Mouse (Mus musculus) left cerebral cortex, postnatal 14 days (tissue): ENCODE measurements around the gene Max. TPM values are rescaled to one million over a fixed set of nuclear protein-coding genes. Genes with fewer than 3 reads are reported as not detected.

Experiments
- DNase-seq, 2 experiments: peaks; one replicate each; pipeline ENCODE4 v3.0.0; 2021 to 2022; ENCODE audit warnings: low spot score in 2 of 2, mixed read lengths in 1 of 2
- intact Hi-C: fragments of 180-260 bp; cut with DNase I; formaldehyde crosslinking; loops from one replicate; pipeline ENCODE4 v1.15.1; 2025
- total RNA-seq, 2 experiments: library from RNA; stranded (reverse); gene quantifications; 2 replicates each; pipeline ENCODE4 v1.2.3; 2021

Max gene
- total RNA-seq, 2 experiments from 2014 or later: 81.5 to 84.4 TPM

DNA sequence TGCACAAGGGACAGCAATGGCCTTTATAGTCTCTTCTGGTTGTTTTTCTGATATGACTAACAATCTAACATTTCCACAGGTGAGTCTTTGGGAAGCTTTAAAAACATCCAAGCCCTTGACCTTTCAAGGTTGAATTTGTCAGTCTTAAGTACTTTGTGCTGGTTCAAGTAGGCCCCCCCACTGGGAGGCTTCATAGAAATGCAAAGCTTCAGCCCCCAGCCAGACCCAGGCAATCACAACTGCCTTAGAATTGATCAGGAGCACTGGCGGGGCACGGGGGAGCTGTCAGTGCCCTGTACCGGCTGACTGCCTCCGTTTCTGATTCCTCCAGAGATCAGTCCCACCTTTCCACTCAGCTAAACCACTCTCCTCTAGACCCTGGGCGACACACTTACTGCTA, 3.1 kb upstream of the Max start:
- DNase-seq: no peak
- intact Hi-C loops: no loop called here

- peak in 1 of 2 experiments; percentile 26 for DNase-seq
- intact Hi-C loops: no loop called here
Observed at GRCm38 (mm10) chr12:76961052-76961931, 709 bp downstream of the Max start.

DNA sequence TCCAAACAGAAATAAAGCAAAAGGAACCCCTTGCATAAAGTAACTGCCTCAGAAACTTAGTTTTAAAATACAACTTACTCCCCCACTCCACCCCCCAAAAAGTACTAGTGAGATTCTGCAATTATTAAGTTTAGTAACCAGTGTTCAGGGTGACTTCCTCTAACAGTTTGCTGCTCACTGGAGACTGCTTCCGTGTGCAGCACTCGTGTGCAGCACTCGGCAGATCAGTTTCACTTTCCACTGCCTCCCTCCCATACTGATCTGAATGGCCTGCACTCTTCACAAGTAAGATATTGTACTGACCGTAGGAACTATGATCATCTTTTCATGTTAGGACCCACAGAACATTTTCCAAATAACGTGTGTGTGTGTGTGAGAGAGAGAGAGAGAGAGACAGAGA, 4.3 kb downstream of the Max start:
- DNase-seq: no peak
- intact Hi-C loops: loop anchor here (5.0 kb wide), 1 partner anchor 120 kb away; no protein-coding TSS in a partner anchor

DNA sequence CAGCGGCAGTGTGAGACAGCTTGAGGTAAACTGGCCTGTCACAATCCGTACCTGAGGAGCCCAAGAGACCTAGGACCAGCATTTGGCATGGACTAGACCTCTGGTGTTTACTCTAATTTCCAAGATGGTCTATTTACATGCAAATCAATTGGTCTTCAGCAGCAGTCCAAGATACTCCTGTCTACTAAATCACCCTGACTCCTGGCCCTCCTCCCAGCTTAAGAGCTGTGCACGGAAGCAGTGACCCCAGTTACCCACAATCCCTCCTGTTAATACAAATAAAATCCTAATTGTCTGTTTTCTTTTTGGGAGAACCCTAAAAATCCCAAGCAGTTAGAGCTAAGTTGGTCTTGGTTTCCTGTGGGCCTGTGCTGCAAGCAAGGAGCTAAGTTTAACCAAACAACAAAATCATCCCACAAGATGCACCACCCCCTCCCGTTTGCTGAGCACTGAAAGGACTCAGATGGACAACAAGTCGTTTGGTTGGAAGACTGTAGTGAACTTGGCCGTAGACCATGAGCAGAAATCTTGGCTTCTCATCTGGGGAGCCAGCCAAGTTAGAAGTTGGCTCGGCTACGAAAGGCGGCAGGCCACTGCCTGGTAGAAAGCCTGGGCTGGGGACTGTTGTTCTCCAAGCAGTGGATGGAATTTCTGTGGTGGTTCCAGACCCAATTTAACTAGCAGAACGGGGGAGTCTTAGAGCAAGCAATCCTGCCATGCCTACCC, 7.1 kb downstream of the Max start:
- intact Hi-C loops: loop anchor here (5.0 kb wide), 1 partner anchor 118 kb away; no protein-coding TSS in a partner anchor
- peak; percentile 74 for DNase-seq

DNA sequence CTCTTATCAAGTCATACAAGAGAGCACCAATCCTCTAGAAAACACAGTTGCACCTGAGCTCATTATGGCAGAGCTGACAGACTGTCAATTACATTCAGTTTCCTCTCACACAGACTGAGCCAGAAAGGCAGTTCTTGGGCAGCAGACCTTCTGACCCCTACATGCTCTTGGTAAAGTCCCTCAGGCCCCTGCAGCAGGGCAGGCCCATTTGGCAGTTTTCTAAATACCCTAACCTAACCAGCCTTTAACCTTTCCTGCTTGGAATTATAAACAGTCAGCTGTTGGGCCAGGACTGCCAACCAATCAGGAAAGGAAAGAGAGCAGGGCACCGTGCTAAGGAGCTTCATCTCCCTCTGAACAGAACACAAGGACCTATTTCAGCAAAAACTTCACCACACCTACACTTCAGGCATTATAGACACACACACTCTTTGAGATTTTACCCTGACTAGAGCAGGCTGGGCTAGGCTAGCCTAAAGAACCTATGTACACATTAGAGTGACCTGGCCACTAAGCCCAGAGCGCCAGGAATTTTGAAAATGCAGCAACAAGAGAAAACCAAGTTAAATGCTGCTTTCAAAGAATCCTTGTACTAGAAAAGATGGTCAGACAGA, 8.1 kb downstream of the Max start:
- intact Hi-C loops: no loop called here
- no peak for DNase-seq

- DNase-seq: no peak
- intact Hi-C loops: no loop called here
Observed at GRCm38 (mm10) chr12:76950330-76950729, 11.7 kb downstream of the Max start.

DNA sequence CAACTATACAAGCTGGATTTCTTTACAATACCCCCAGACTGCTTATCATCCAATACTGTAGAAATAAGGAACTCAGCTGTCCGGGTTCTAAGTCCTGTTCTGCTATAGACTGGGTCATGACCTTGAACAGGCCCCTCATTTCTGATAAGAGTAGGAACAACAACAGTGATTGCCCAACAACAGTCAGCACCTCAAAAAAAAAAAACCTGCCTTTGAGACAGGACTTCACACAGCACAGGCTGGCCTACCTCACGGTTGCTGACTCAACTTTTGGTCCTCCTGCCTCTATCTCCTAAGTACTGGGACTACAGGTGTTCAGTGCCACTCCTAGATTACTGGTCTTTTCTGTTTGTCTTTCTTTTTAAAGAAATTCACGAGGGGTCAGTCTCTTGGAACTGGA, 13.2 kb downstream of the Max start:
- no peak for DNase-seq
- intact Hi-C loops: no loop called here

- intact Hi-C loops: no loop called here
- no peak for DNase-seq
Observed at GRCm38 (mm10) chr12:76948185-76948584, 13.8 kb downstream of the Max start.

GRCm38 (mm10) chr12:76947487-76947886, 14.5 kb downstream of the Max start:
- intact Hi-C loops: no loop called here

GRCm38 (mm10) chr12:76943466-76943865, 18.5 kb downstream of the Max start:
- intact Hi-C loops: no loop called here
- no peak for DNase-seq

More at GRCm38 (mm10) chr12:76947487-76947886, 14.5 kb downstream of the Max start:
- no peak for DNase-seq

DNA sequence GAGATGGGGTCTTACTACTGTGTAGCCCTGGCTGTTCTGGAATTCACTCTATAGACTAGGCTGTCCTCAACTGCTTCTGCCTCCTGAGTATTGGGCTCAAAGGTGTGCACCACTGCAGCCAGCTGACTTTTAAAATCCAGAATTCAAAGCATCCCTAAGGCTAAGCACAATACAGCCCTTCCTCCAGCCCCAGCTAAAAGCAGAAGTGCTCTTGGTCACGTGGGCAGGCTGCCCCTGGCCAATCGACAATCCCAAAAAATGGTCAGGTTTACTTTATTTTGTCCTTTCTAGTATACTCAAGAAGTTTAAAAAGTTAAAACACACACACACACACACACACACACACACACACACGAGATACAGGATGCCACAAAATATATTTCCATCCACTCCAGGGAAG, 19.0 kb downstream of the Max start:
- intact Hi-C loops: no loop called here
- DNase-seq: no peak

- intact Hi-C loops: no loop called here
- DNase-seq: peak; percentile 22 to 34
Observed at GRCm38 (mm10) chr12:76942476-76942875, 19.5 kb downstream of the Max start.

DNA sequence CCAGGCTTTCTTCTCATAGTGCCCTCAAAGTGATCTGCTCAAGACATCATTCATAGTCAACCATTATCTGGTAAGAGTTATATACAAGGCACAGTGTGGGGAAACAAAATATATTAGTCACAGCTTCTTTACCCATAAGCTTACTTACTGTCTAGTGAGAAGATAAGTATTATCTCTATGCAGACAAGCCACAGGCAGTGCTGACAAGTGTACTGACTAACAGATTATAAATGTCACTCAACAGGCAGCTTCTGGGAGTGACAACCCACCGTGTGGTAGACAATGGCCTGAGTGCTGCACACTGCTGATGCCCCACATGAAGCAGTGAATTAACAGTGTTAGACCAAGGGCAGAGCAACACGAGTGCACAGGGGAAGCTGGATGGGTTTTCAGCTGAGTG, 20.5 kb downstream of the Max start:
- intact Hi-C loops: no loop called here
- no peak for DNase-seq

- intact Hi-C loops: no loop called here
- DNase-seq: no peak
Observed at GRCm38 (mm10) chr12:76938013-76938412, 24.0 kb downstream of the Max start.

DNA sequence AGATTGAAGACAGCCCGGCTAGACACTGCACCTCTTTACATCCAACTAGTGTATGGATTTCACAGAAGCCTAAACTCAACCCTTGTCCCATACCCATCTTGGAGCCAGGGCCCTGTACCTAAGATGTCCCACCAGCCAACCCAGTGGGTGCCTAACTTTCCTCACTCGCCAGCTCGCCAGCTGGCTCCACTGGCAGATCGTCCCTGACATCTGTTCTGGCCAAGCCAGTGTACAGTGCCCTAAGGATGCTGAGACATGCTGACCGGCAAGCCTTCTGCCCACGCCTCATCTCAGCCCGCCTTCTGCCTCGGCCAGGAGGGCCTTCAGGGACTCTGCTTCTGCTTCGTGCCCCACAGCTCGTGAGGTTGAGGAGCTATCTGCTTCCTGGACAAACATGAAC, 25.8 kb downstream of the Max start:
- intact Hi-C loops: no loop called here
- no peak for DNase-seq

DNA sequence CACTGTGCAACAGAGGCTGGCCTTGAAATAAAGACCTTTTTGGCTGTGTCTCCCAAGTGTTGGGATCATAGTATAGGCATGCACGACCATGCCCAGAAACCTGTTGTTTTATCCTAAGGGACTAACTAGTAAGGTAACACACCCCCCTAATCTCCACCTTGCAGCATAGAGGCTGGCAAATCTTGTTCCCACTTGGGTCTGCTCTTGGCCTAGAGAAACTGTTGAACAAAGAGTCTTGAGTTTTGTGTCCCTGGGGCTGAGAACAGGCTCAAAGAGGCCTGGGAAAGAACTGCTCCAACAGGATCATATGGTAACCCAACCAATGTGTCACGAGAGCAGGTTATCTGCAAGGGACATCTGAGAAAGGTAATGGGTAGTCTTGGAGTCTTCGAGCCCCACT, 27.6 kb downstream of the Max start:
- intact Hi-C loops: no loop called here
- no peak for DNase-seq

GRCm38 (mm10) chr12:76932688-76933060, 29.3 kb downstream of the Max start:
- intact Hi-C loops: no loop called here
- no peak for DNase-seq

DNA sequence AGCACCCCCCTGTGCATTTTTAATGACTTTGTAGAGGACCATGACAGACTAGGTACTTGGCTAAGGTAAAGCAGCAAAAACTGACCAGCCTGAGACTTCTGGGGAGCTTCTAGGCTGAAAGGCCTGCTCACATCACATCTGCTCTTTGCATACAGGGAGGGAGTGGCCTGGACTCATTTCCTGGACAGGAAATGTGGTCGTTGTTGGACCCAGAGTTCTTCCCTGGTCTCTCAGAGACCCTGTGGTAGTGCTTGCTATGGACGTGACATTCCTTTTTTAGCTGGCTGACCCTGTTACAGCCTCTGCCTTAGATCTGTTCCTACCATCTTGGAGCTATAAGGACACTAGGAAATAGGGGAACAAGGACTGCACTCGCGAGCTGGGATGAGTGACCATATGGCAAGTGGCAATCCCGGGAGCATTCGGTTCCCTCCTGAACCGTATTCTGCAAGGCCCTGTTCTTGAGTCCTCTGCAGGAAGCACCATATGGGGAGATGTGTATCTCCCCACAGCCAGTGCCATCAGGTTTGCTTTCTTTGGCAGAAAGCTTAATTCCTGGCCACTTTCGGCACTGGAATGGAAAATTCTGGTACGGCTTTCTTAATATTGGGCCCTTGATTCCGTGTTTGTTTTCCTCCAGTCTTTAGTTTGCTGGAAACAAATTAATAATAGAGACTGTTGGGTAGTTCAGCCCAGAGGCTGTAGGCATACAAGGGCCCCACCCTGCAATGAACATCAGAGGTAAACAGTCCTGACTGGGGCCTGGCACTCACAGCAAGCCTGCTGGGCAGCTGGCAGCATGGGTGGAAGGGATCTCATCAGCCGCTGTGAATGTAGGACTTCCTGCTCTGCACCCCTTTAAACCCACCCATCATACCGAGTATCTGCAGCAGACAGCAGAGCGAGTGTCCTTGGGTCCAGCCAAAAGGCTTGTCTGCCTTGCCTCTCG, 30.0 kb downstream of the Max start:
- DNase-seq: no peak
- intact Hi-C loops: no loop called here

DNA sequence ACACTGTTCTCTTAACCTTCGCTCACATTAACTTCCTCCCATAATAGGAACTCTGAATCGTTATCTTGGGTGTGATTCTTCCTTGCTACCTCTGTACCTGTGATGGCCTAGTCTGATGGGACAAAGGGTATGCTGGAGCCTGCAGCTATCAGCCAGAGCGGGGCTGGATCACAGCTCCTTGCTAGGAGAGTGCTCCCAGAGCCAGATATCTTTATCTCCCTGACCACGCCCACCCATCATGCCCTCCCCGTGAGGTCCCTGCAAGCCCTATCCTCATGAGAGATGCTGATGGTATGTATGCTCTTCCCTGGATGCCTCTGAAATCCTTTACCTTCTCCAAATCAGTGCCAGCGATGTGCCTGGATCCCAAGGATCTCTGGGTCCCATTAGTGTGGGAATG, 31.8 kb downstream of the Max start:
- intact Hi-C loops: no loop called here

More for the DNA sequence above, 31.8 kb downstream of the Max start:
- no peak for DNase-seq
